Mouse (Mus musculus): ENCODE measurements around the gene Tk1.

The Tk1 gene

GRCm38 (mm10) chr11:117772352-117772751, 53.5 kb downstream of the Tk1 start:
- no peak for DNase-seq (ENCODE audit: low read depth, low spot score)

- DNase-seq (ENCODE audit: low read depth, low spot score): no peak
Observed at GRCm38 (mm10) chr11:117770407-117770806, 55.5 kb downstream of the Tk1 start.

- DNase-seq (ENCODE audit: low read depth, low spot score): no peak
Observed at GRCm38 (mm10) chr11:117769683-117770047, 56.2 kb downstream of the Tk1 start.

GRCm38 (mm10) chr11:117768725-117769682, 56.9 kb downstream of the Tk1 start:
- no peak for DNase-seq (ENCODE audit: low read depth, low spot score)

- no peak for DNase-seq (ENCODE audit: low read depth, low spot score)
Observed at GRCm38 (mm10) chr11:117766275-117766674, 59.6 kb downstream of the Tk1 start.
